Mouse (Mus musculus) liver, postnatal 0 days (tissue): Measurements from ENCODE around the gene Denr. TPM values are rescaled to one million over a fixed set of nuclear protein-coding genes. Genes with fewer than 3 reads are reported as not detected.

Source experiments
- ATAC-seq: fragments of 200-750 bp; cut with Nextera tagmentation; 2 replicates; pipeline ENCODE4 v1.8.0; 2017; ENCODE audit warnings: mild to moderate bottlenecking, moderate library complexity
- DNase-seq: peaks from one replicate; pipeline ENCODE4 v3.0.0-alpha.2; 2016
- H3K27ac ChIP-seq: fragments of 300-500 bp; sonication (generic); 2 replicates; pipeline ENCODE4 v1.5.1; 2014; ENCODE audit warnings: antibody characterized with exemption, moderate library complexity, mild to moderate bottlenecking, low read depth
- H3K27me3 ChIP-seq: fragments of 300-500 bp; sonication (generic); 2 replicates; pipeline ENCODE4 v1.6.1; 2014; ENCODE audit warnings: low read length, control low read depth, mixed read lengths; ENCODE audit not compliant: insufficient read depth
- H3K36me3 ChIP-seq: fragments of 300-500 bp; sonication (generic); replicated peaks from 2 replicates; pipeline ENCODE4 v1.6.1; 2014; ENCODE audit warnings: mild to moderate bottlenecking, control low read depth, low read length, moderate library complexity, mixed read lengths; ENCODE audit not compliant: insufficient read depth
- H3K4me1 ChIP-seq: fragments of 300-500 bp; sonication (generic); 2 replicates; pipeline ENCODE4 v1.6.1; 2014; ENCODE audit warnings: antibody characterized with exemption, mild to moderate bottlenecking, control low read depth; ENCODE audit not compliant: insufficient read depth
- H3K4me2 ChIP-seq: fragments of 300-500 bp; sonication (generic); 2 replicates; pipeline ENCODE4 v1.6.1; 2014; ENCODE audit warnings: low read depth, mild to moderate bottlenecking, low read length, moderate library complexity, mixed read lengths
- H3K4me3 ChIP-seq: fragments of 300-500 bp; sonication (generic); 2 replicates; pipeline ENCODE4 v1.5.1; 2014; ENCODE audit warnings: low read depth, low read length
- H3K9ac ChIP-seq: fragments of 300-500 bp; sonication (generic); replicated peaks from 2 replicates; pipeline ENCODE4 v1.6.1; 2014; ENCODE audit warnings: mild to moderate bottlenecking, moderate library complexity
- H3K9me3 ChIP-seq: fragments of 300-500 bp; sonication (generic); 2 replicates; pipeline ENCODE4 v1.6.1; 2016; ENCODE audit warnings: mild to moderate bottlenecking, control low read depth, low read length, mixed read lengths
- CTCF ChIP-seq: sonication (generic); IDR thresholded peaks from 2 replicates; pipeline ENCODE4 v1.5.1; 2016; ENCODE audit warnings: antibody characterized with exemption, low read depth
- EP300 ChIP-seq: IDR thresholded peaks from 2 replicates; pipeline ENCODE4 v1.6.1; 2016; ENCODE audit warnings: antibody characterized with exemption, low read depth, mild to moderate bottlenecking
- WGBS: fragments of 180-500 bp; shearing (Covaris S2); extraction: QIAGEN DNeasy Blood & Tissue Kit; methylation state at CpG from one replicate; pipeline ENCODE4 v1.1.7; 2014; ENCODE audit not compliant: insufficient replicate concordance; 5-methylcytosine and 5-hydroxymethylcytosine counted together
- polyA plus RNA-seq: library from polyadenylated mRNA; unstranded; fragments of >200 nt; fragmentation: Nextera tagmentation; extraction: Ambion mirVana; gene quantifications from 2 replicates; pipeline ENCODE4 v1.2.1, GENCODE M21; 2015

Gene Denr
- polyA plus RNA-seq, 1 experiment from 2014 or later, result 54.1 TPM

DNA sequence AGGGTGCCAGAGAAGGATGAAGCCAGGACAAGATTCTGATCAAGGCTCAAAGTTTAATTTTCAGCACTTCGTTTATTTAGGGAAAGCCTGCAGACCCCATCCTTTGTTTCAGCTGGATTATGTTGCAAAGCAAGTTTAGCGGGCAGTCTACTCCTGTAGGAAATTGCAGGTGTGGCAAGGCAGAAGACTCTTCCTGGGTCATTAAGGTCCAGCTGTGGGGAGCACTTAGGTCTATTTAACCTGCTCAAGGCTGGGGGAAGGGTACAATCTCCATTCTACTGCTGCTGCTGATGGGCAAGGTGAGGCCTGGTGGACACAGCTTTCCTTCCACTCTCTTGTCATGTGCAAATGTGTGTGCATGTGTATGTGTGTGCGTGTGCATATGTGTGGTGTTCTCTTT, 52.0 kb downstream of the Denr start:
- Histone ChIP-seq H3K4me3 (no peak overlapping the region), H3K9me3 (no peaks in the 10 kb centered on the region), H3K27ac (no peak overlapping the region), H3K36me3 (no peaks in the 10 kb centered on the region), H3K4me2 (no peak overlapping the region), H3K27me3 (no peaks in the 10 kb centered on the region), H3K4me1 (peaks cover 5% of the 10 kb centered on the region; the same call in 1 of the 2 replicates), H3K9ac (no peak overlapping the region)
- 77% methylated on average over 3 of the region's 3 CpGs for WGBS
- no peak for ATAC-seq
- DNase-seq, result no peak
- TF ChIP-seq CTCF, result no peak
- TF ChIP-seq EP300, result no peak

DNA sequence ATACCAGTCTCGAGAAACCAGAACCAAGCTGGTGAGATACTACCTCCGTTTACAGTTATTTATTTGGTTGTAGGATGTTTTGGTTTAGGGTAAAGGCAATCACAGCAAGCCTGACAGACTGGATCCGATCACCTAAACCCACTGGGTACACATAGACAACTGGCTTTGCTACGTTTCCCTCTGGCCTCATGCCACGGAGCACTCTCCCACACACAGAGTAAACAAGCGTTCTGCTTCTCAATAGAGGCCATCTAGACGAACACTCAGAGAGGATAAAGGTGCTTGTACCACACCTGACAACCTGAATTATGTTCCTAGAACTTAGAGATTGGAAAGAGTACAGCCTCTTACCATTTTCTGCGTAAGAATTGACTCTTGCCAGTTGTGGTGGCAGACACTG, 53.2 kb downstream of the Denr start:
- TF ChIP-seq EP300 (no peak), CTCF (no peak)
- WGBS, result 60% methylated on average over 8 of the region's 8 CpGs
- ATAC-seq, result no peak

GRCm38 (mm10) chr5:123961046-123961445, 54.1 kb downstream of the Denr start:
- peaks cover 2% of the 10 kb centered on the region; the same call in 1 of the 2 replicates for H3K4me1 ChIP-seq
- ATAC-seq, result no peak
- H3K27ac ChIP-seq, result no peak overlapping the region
- TF ChIP-seq CTCF (no peak), EP300 (no peak)
- no peak overlapping the region for H3K9ac ChIP-seq
- H3K36me3 ChIP-seq, result no peaks in the 10 kb centered on the region
- H3K9me3 ChIP-seq, result no peaks in the 10 kb centered on the region
- 87% methylated on average over 12 of the region's 12 CpGs for WGBS
- no peaks in the 10 kb centered on the region for H3K27me3 ChIP-seq
- no peak overlapping the region for H3K4me3 ChIP-seq
- H3K4me2 ChIP-seq, result no peak overlapping the region
- DNase-seq, result no peak

More for the DNA sequence above, 53.2 kb downstream of the Denr start:
- Histone ChIP-seq H3K27ac (no peak overlapping the region), H3K36me3 (no peaks in the 10 kb centered on the region), H3K27me3 (no peaks in the 10 kb centered on the region), H3K9me3 (no peaks in the 10 kb centered on the region), H3K4me3 (no peak overlapping the region), H3K4me2 (no peak overlapping the region), H3K9ac (no peak overlapping the region), H3K4me1 (peaks cover 2% of the 10 kb centered on the region; the same call in 1 of the 2 replicates)
- peak; percentile 45 for DNase-seq

GRCm38 (mm10) chr5:123964208-123964607, 57.2 kb downstream of the Denr start:
- H3K4me3 ChIP-seq, result no peak overlapping the region
- H3K27me3 ChIP-seq, result no peaks in the 10 kb centered on the region
- no peak overlapping the region for H3K4me2 ChIP-seq
- 80% methylated on average over 4 of the region's 4 CpGs for WGBS
- no peaks in the 10 kb centered on the region for H3K36me3 ChIP-seq
- H3K9me3 ChIP-seq, result no peaks in the 10 kb centered on the region
- DNase-seq (no peak), ATAC-seq (no peak)
- no peaks in the 10 kb centered on the region; the same call in 1 of the 2 replicates for H3K4me1 ChIP-seq
- TF ChIP-seq EP300 (no peak), CTCF (no peak)
- H3K9ac ChIP-seq, result no peak overlapping the region
- no peak overlapping the region for H3K27ac ChIP-seq

- H3K27me3 ChIP-seq, result no peaks in the 10 kb centered on the region
- no peak overlapping the region for H3K4me2 ChIP-seq
- H3K4me3 ChIP-seq, result no peak overlapping the region
- no peak for TF ChIP-seq CTCF
- no peaks in the 10 kb centered on the region for H3K36me3 ChIP-seq
- H3K9me3 ChIP-seq, result no peaks in the 10 kb centered on the region
- ATAC-seq, result peak; percentile 85
- no peak overlapping the region for H3K9ac ChIP-seq
- no peak for DNase-seq
- WGBS, result 64% methylated on average over 2 of the region's 2 CpGs
- no peaks in the 10 kb centered on the region for H3K4me1 ChIP-seq
- H3K27ac ChIP-seq, result peak overlapping the region; percentile 74
These were observed 59.8 kb downstream of the Denr start for GRCm38 (mm10) chr5:123966759-123967158.

GRCm38 (mm10) chr5:123968468-123968867, 61.5 kb downstream of the Denr start:
- no peaks in the 10 kb centered on the region for H3K36me3 ChIP-seq
- TF ChIP-seq EP300 (no peak), CTCF (no peak)
- H3K4me2 ChIP-seq, result no peak overlapping the region
- H3K4me1 ChIP-seq, result peaks cover 3% of the 10 kb centered on the region; the same call in 1 of the 2 replicates
- 62% methylated on average over 5 of the region's 5 CpGs for WGBS
- DNase-seq (no peak), ATAC-seq (no peak)
- peaks cover 6% of the 10 kb centered on the region; the same call in 1 of the 2 replicates for H3K27me3 ChIP-seq
- no peak overlapping the region for H3K27ac ChIP-seq
- no peak overlapping the region for H3K4me3 ChIP-seq
- H3K9me3 ChIP-seq, result no peaks in the 10 kb centered on the region
- no peak overlapping the region for H3K9ac ChIP-seq

DNA sequence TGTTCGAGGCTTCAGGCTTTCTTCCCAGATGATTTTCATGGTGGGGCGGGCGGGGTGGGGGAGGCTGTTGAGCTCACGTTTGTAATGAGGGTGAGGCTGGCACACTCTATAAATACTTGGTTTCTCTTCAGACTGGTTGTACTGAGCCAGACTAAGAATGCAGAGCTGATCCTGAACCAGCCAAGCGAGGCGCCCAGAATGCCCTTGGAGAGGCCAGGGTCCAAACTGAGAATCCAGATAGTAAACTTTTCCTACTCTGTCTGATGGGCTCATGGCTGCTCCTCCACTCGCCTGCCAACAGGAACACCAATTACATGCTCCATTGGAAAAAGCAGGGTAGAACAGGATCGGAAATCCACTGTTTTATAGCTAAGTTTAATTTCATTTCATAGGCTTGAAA, 62.2 kb downstream of the Denr start:
- H3K27me3 ChIP-seq, result peaks cover 6% of the 10 kb centered on the region; the same call in 1 of the 2 replicates
- TF ChIP-seq CTCF, result no peak
- no peak for TF ChIP-seq EP300
- DNase-seq, result no peak
- H3K4me2 ChIP-seq, result no peak overlapping the region
- H3K9me3 ChIP-seq, result no peaks in the 10 kb centered on the region
- no peak overlapping the region for H3K4me3 ChIP-seq
- WGBS, result 68% methylated on average over 8 of the region's 8 CpGs
- no peak overlapping the region for H3K27ac ChIP-seq
- H3K4me1 ChIP-seq, result peaks cover 3% of the 10 kb centered on the region; the same call in 1 of the 2 replicates
- no peak for ATAC-seq
- no peak overlapping the region for H3K9ac ChIP-seq
- H3K36me3 ChIP-seq, result no peaks in the 10 kb centered on the region
